Mouse (Mus musculus) left cerebral cortex, adult 11 months (tissue): Measurements from ENCODE around the gene Best2.

Source experiments
- DNase-seq: peaks from one replicate; pipeline ENCODE4 v3.0.0; 2022; ENCODE audit warnings: low spot score

Best2 gene

GRCm38 (mm10) chr8:85014431-85014830 lies at the start of gene Best2:
Gene Best2 (minus strand): TSS chr8:85014531.
- DNase-seq, result no peak

GRCm38 (mm10) chr8:85062603-85063002 lies 48.3 kb upstream of the Best2 start:
- DNase-seq, result no peak

- peak; percentile 87 for DNase-seq
These were observed 45.7 kb upstream of the Best2 start, which contains the start of gene Fbxw9 for GRCm38 (mm10) chr8:85059879-85060616. Gene Fbxw9 (plus strand): TSS chr8:85060055.

- no peak for DNase-seq
These were observed 43.0 kb upstream of the Best2 start for GRCm38 (mm10) chr8:85057367-85057766.

- DNase-seq, result no peak
These were observed 29.3 kb upstream of the Best2 start for GRCm38 (mm10) chr8:85043619-85044018.

- no peak for DNase-seq
These were observed 23.6 kb upstream of the Best2 start for GRCm38 (mm10) chr8:85037681-85038531.

GRCm38 (mm10) chr8:85037366-85037680 lies 23.0 kb upstream of the Best2 start:
- no peak for DNase-seq

GRCm38 (mm10) chr8:85036718-85037365 lies 22.5 kb upstream of the Best2 start, which contains the start of gene Tnpo2:
Gene Tnpo2 (plus strand): TSS chr8:85036915.
- peak; percentile 93 for DNase-seq

GRCm38 (mm10) chr8:85036381-85036717 lies 22.0 kb upstream of the Best2 start:
- DNase-seq, result no peak

- DNase-seq, result no peak
These were observed 21.5 kb upstream of the Best2 start for GRCm38 (mm10) chr8:85035728-85036310.

- DNase-seq, result no peak
These were observed 20.9 kb upstream of the Best2 start for GRCm38 (mm10) chr8:85035165-85035727.

- no peak for DNase-seq
These were observed 20.4 kb upstream of the Best2 start for GRCm38 (mm10) chr8:85034764-85035163.

GRCm38 (mm10) chr8:85033867-85034266 lies 19.5 kb upstream of the Best2 start:
- no peak for DNase-seq

- no peak for DNase-seq
These were observed 18.4 kb upstream of the Best2 start for GRCm38 (mm10) chr8:85032622-85033311.

- no peak for DNase-seq
These were observed 14.9 kb upstream of the Best2 start for GRCm38 (mm10) chr8:85029271-85029670.

- no peak for DNase-seq
These were observed 13.6 kb upstream of the Best2 start for GRCm38 (mm10) chr8:85027922-85028321.

- DNase-seq, result no peak
These were observed 13.2 kb upstream of the Best2 start for GRCm38 (mm10) chr8:85027516-85027855.

GRCm38 (mm10) chr8:85026670-85027515 lies 12.6 kb upstream of the Best2 start, which contains the start of gene Trir:
Gene Trir (plus strand): TSS chr8:85026823.
- peak; percentile 92 for DNase-seq

GRCm38 (mm10) chr8:85025098-85025932 lies 11.0 kb upstream of the Best2 start, which contains the start of gene Asna1:
Gene Asna1 (minus strand): TSS chr8:85025281.
- peak; percentile 89 for DNase-seq

- no peak for DNase-seq
These were observed 9.5 kb upstream of the Best2 start for GRCm38 (mm10) chr8:85023846-85024245.
